Mouse (Mus musculus): Measurements from ENCODE around the gene Ezr. TPM values are rescaled to one million over a fixed set of nuclear protein-coding genes. Genes with fewer than 3 reads are reported as not detected.

Gene Ezr
- polyA plus RNA-seq, 1 experiment from 2014 or later = 232 TPM

Other genes with a start within 250 kb of the Ezr start
- 30.2 and 38.1 TPM in 2 replicates for gene Dynlt1c, start 181.1 kb downstream of the Ezr start, polyA plus RNA-seq (2015; fragmentation: Nextera tagmentation; extraction: Ambion mirVana)
- 254 and 273 TPM in 2 replicates for gene Dynlt1f, start 126.9 kb downstream of the Ezr start, polyA plus RNA-seq (2015; fragmentation: Nextera tagmentation; extraction: Ambion mirVana)
- 1.9 and 2.4 TPM in 2 replicates for gene Sytl3, start 123.7 kb downstream of the Ezr start, polyA plus RNA-seq (2015; fragmentation: Nextera tagmentation; extraction: Ambion mirVana)
- 38.9 and 42.0 TPM in 2 replicates for gene Rsph3b, start 165.9 kb upstream of the Ezr start, polyA plus RNA-seq (2015; fragmentation: Nextera tagmentation; extraction: Ambion mirVana)
- 45.7 and 46.3 TPM in 2 replicates for gene Tagap1, start 178.4 kb upstream of the Ezr start, polyA plus RNA-seq (2015; fragmentation: Nextera tagmentation; extraction: Ambion mirVana)
- 245 and 268 TPM in 2 replicates for gene Rnaset2b, start 187.8 kb upstream of the Ezr start, polyA plus RNA-seq (2015; fragmentation: Nextera tagmentation; extraction: Ambion mirVana)
- gene Gm49721, start 196.1 kb upstream of the Ezr start, polyA plus RNA-seq (2015; fragmentation: Nextera tagmentation; extraction: Ambion mirVana) = 0.27 and 0.33 TPM in 2 replicates
- gene Gm1604a, start 242.8 kb upstream of the Ezr start, polyA plus RNA-seq (2015; fragmentation: Nextera tagmentation; extraction: Ambion mirVana) = not detected in 2 replicates